Mouse (Mus musculus) megakaryocyte, embryonic 14.5 days (primary cell): ENCODE data around the gene Nipa2.

Experiments
- FLI1 ChIP-seq: IDR thresholded peaks from 2 replicates; pipeline ENCODE4 v1.6.1; 2012; ENCODE audit warnings: low read length, inconsistent platforms, mixed read lengths
- GATA1 ChIP-seq: IDR thresholded peaks from 3 replicates; pipeline ENCODE4 v1.6.1; 2012; ENCODE audit warnings: mixed read lengths, low read length, inconsistent platforms, borderline replicate concordance

- TF ChIP-seq GATA1 (no peak), FLI1 (no peak)
Observed at GRCm38 (mm10) chr7:55911371-55911770, 50.9 kb downstream of the Nipa2 start.
